Mouse (Mus musculus) bone marrow, adult 2 months (tissue): Measurements from ENCODE around the gene Adtrp. TPM values are rescaled to one million over a fixed set of nuclear protein-coding genes. Genes with fewer than 3 reads are reported as not detected.

ENCODE experiments used
- H3K27ac ChIP-seq: fragments of 200-500 bp; 2 replicates; pipeline ENCODE4 v1.5.1; 2012; ENCODE audit warnings: low read depth, mild to moderate bottlenecking, control low read depth, inconsistent platforms, low read length; ENCODE audit not compliant: control insufficient read depth, poor library complexity, insufficient read depth
- H3K4me1 ChIP-seq: fragments of 200-500 bp; 2 replicates; pipeline ENCODE4 v1.6.1; 2011; ENCODE audit warnings: low read length; ENCODE audit not compliant: control insufficient read depth, insufficient read depth
- H3K4me3 ChIP-seq: fragments of 200-500 bp; replicated peaks from 2 replicates; pipeline ENCODE3; 2011; ENCODE audit warnings: mild to moderate bottlenecking, low read depth, low read length, control low read depth; ENCODE audit not compliant: control insufficient read depth
- CTCF ChIP-seq: fragments of 200-500 bp; IDR thresholded peaks from 2 replicates; pipeline ENCODE4 v1.5.1; 2011; ENCODE audit warnings: low read length, control low read depth; ENCODE audit not compliant: control insufficient read depth, insufficient read depth
- POLR2A ChIP-seq: fragments of 200-500 bp; IDR thresholded peaks from 2 replicates; pipeline ENCODE4 v1.6.1; 2011; ENCODE audit warnings: low read depth, mild to moderate bottlenecking, control low read depth, low read length, borderline replicate concordance; ENCODE audit not compliant: control insufficient read depth
- WGBS: fragments of 180-500 bp; shearing (Covaris S2); methylation state at CpG from one replicate; pipeline ENCODE4 v1.1.7; 2018; 5-methylcytosine and 5-hydroxymethylcytosine counted together
- polyA plus RNA-seq: library from polyadenylated mRNA; stranded (reverse); fragments of >200 nt; gene quantifications from 2 replicates; pipeline ENCODE4 v1.2.4, GENCODE M21; 2011; ENCODE audit warnings: low replicate concordance; ENCODE audit not compliant: missing spikeins, insufficient read depth, insufficient read length

The Adtrp gene
- polyA plus RNA-seq, 1 experiment = 11.7 TPM

- WGBS = 75% methylated on average over 5 of the region's 5 CpGs
- H3K4me3 ChIP-seq = no peak overlapping the region
- H3K27ac ChIP-seq = no peak overlapping the region
- H3K4me1 ChIP-seq = no peaks in the 10 kb centered on the region; the same call in 1 of the 2 replicates
- no peak for TF ChIP-seq CTCF
- no peak for TF ChIP-seq POLR2A
Measured at GRCm38 (mm10) chr13:41845013-41845412, 2.5 kb downstream of the Adtrp start.

- Histone ChIP-seq H3K27ac (no peak overlapping the region), H3K4me3 (no peak overlapping the region), H3K4me1 (no peaks in the 10 kb centered on the region; the same call in 1 of the 2 replicates)
- WGBS = 88% methylated on average over 4 of the region's 4 CpGs
- TF ChIP-seq POLR2A = no peak
- no peak for TF ChIP-seq CTCF
Measured at GRCm38 (mm10) chr13:41844071-41844470, 3.4 kb downstream of the Adtrp start.

GRCm38 (mm10) chr13:41833614-41834139 lies 13.8 kb downstream of the Adtrp start:
- TF ChIP-seq POLR2A (no peak), CTCF (no peak)
- WGBS = 89% methylated on average over 8 of the region's 8 CpGs
- Histone ChIP-seq H3K4me1 (peaks cover 1% of the 10 kb centered on the region; the same call in 1 of the 2 replicates), H3K27ac (no peak overlapping the region), H3K4me3 (no peak overlapping the region)

GRCm38 (mm10) chr13:41828296-41828754 lies 19.2 kb downstream of the Adtrp start:
- Histone ChIP-seq H3K27ac (peak overlapping the region; percentile 89), H3K4me3 (peak overlapping the region; percentile 20), H3K4me1 (peaks cover 1% of the 10 kb centered on the region; the same call in 1 of the 2 replicates)
- 55% methylated on average over 8 of the region's 8 CpGs for WGBS
- TF ChIP-seq POLR2A = no peak
- TF ChIP-seq CTCF = no peak

DNA sequence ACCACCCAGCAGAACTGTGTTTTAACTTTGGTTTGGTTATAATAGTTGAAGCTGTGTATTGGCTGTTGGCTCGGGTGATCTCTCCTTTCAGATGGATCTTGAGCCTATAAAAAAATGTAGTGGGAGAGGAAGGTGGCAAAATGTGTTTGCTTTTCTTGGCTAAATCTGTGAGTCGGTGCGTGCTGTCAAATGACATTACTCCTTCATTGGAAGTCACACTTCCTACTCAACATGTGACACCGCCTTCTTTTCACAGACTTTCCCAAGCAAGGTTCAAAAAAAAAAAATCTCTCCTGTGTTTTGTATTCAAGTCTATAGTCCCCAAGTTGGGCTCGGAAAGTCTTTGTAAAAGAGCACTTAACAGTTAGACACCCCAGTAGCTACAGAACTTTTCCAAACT lies 19.9 kb downstream of the Adtrp start:
- Histone ChIP-seq H3K4me1 (peaks cover 1% of the 10 kb centered on the region; the same call in 1 of the 2 replicates), H3K4me3 (no peak overlapping the region), H3K27ac (no peak overlapping the region)
- TF ChIP-seq POLR2A (no peak), CTCF (no peak)
- 80% methylated on average over 5 of the region's 5 CpGs for WGBS

DNA sequence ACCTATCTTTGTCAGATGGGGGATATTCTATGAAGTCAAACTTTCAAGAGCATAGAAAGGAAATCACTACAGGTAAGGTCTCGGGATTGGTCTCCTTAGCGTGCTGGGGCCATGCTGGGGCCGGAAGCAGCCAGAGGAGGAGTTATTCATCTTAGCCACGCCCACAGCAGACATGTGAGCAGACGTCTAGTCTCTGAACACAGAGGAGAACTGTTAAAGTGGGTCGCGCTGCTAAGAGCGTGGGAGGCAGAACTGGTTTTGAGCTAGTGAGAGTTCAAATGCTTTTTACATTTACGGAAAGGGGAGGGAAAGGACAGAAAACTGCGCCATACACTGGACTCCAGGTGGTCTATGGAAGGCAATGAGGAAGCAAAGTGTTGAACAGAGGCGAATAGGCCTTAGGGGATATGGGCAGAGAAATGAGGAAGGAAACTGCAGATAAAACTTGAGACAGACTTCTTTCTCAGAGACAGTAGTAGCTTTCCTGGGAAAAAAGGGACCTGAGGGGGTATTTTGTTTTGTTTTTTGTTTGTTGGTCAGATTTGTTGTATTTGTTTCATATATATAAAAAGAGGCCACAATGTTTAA lies 22.0 kb downstream of the Adtrp start:
- TF ChIP-seq CTCF (no peak), POLR2A (no peak)
- 17% methylated on average over 11 of the region's 11 CpGs for WGBS

DNA sequence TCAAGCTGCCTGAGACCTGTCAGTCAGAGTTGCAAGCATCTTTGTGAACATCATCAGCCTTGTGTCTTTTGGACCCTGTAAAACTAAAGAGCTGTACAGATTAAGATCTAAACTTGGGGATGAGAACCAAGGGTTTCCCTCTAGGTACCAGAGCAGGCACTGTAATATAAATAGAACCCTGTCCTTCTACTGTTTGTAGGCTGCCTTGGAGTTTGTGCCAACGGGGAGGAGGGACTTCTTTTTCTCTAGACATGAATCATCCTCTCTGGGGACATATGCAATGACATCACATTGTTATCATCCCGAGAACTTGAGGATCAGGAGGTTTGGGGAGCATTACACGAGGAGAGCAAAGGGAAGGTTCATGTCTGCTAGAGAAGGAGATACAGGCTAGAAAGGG lies 24.4 kb downstream of the Adtrp start:
- Histone ChIP-seq H3K4me1 (peaks cover 5% of the 10 kb centered on the region), H3K27ac (no peak overlapping the region), H3K4me3 (no peak overlapping the region)
- TF ChIP-seq POLR2A (no peak), CTCF (no peak)
- 64% methylated on average over 3 of the region's 3 CpGs for WGBS

More for the DNA sequence above, 22.0 kb downstream of the Adtrp start:
- Histone ChIP-seq H3K4me3 (peak overlapping the region; percentile 31), H3K27ac (no peak overlapping the region), H3K4me1 (peaks cover 1% of the 10 kb centered on the region; the same call in 1 of the 2 replicates)

GRCm38 (mm10) chr13:41822617-41823016 lies 24.9 kb downstream of the Adtrp start:
- TF ChIP-seq POLR2A = no peak
- no peak for TF ChIP-seq CTCF
- Histone ChIP-seq H3K27ac (no peak overlapping the region), H3K4me3 (no peak overlapping the region), H3K4me1 (peaks cover 5% of the 10 kb centered on the region)
- 72% methylated on average over 2 of the region's 2 CpGs for WGBS

- peaks cover 5% of the 10 kb centered on the region for H3K4me1 ChIP-seq
- no peak overlapping the region for H3K4me3 ChIP-seq
- 42% methylated on average over 5 of the region's 5 CpGs for WGBS
- TF ChIP-seq CTCF = no peak
- no peak for TF ChIP-seq POLR2A
- H3K27ac ChIP-seq = no peak overlapping the region
Measured at GRCm38 (mm10) chr13:41822091-41822490, 25.4 kb downstream of the Adtrp start.
